Mouse (Mus musculus): ENCODE data around the gene Zfp819. TPM values are rescaled to one million over a fixed set of nuclear protein-coding genes. Genes with fewer than 3 reads are reported as not detected.

Gene Zfp819
- not detected for total RNA-seq (2023)

DNA sequence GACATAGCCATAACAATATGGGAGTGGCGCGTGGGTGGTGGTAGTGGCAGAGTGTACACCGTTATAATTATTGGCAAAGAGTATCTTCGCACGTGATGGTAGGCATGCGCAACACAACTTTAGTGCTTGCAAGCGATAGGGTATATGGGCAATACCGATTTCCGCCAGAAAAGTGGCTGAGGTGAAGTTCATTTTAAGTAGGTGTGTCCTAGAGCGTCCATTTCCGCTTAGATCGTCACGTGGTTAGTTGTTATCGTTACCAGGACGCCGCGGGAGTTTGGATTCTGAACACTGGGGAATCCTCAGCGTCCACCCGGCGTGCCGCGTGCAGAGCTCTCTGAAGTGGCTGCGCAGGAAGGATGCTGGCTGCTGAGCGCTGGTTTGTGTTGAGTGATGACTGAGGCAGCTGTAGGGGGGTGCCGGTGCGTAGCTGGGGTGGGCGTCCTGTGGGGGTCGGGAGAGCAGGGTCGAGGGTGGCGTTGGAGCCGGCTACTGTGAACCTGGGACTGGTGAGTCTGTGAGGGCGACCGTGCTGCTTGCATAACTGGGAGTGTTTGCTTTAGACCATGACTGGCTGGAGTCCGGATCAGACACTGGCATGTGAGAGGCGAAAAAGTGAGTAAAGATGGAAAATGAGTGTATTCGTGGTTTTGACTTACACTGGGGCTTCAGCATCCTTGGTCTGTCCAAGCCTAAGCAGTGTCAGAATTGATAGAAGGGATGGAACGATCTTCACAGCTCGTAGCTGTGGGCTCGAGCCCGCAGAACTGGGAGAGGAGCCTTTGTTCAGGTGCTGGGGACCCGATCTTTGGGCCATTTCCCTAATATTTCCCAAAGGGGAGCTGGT is at the start of gene Zfp819:
Gene Zfp819 (plus strand): TSS at position 274 of the 847 bp plus-strand sequence.

DNA sequence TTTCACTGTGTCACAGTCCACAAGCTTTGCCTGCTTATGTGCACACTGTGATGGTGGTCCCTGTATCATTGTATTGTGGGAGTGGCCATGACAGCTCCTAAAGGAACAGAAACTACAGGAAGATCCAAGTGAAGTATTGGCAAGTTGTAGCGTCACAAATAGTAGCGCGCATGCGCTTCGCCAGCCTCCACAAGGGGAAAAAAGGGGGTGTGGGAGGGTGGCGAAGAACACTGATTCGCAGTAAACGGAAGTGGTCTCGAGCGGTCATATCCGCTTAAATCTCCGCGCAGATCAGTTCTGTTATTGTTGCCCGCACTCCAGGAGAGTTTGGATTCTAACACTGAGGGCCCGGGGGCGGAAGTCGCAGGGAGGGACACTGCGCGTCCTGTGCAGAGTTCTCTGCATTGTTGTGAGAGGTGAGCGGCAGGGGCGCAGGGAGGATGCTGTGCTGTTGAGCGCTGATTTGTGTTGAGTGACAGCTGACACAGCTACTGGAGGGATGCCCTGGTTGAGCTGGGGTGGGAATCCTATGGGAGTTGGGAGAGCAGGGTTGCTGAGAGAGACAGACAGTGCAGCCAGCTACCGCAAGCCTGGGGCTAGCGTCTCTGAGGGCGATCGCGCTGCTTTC is 44.8 kb upstream of the Zfp819 start, which contains the start of gene Zfp658:
Gene Zfp658 (plus strand): TSS at position 251 of the 628 bp plus-strand sequence.

DNA sequence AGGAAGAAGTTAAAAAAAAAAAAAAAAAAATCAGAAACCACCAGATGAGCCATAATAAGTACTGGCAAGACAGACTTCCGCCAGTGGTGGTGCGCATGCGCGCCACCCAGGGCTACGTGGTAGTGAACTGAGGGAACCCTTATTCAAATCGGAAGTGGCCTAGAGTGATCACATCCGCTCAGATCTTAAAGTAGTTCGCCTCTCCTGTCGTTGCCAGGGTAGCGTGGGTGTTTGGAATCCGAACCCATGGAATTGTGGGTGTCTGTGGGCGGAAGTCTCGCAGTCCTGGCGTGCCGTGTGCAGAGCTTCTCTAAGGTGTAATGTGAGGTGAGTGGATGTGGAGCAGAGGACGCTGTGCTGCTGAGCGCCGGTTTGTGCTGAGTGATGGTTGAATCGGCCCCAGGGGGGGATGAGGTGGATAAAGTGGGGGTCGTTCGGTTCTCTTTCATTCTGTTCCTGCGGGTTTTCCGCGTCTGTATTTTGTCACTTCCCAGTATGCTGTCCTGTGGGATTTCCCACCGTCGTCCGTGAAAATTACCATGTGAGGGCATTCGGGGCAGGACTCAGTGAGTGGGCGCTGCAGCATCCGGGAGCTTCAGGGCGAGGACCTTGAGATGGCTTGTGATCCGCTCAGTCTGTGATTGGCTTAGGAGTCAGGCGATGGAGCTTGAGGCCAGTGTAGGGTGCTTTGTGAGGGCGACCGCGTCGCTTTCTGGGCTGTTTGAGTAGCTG is 27.4 kb upstream of the Zfp819 start, which contains the start of gene Zfp719:
Gene Zfp719 (plus strand): TSS at position 171 of the 732 bp plus-strand sequence.

DNA sequence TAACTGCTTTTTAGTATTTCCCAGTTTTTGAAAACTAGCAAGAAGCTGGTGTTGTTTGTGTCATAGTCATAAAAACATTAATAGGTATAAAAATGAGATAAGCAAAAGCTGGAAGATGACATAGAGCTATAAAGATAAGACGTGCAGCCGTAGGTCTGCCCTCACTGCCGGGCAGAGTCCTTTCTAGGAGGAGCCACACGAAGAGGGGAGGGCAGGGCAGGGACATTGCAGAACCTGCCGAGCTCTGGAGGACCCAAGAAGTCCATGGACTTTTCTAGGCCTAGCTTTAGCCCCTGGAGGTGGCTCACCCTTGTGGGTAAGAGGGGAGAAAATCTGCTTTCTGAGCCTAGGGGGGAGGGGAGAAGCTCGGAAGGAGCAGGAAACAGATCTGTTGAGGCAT is 27.5 kb downstream of the Zfp819 start, which contains the start of gene Ceacam18:
Gene Ceacam18 (plus strand): TSS at position 208 of the 400 bp plus-strand sequence.

DNA sequence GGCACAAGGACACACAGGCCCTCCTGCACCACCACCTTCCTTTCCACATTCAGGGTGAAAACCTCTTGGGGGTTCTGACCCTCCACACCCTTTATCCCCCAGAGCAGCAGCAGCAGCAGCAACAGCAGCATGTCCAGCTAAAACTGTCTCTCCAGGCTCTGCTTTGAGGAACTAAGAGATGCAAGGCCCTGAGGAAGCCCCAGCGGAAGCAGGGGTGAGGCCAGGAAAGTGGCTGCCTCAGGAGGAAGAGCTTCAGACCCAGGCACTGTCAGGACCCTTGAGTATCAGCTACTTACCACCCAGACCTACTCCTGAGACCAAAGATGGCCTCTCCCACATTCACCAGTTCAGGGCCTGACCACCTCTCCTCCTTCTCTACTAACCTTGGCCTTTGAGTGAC is 53.0 kb downstream of the Zfp819 start, which contains the start of gene Siglece:
Gene Siglece (minus strand): TSS at position 160 of the 400 bp plus-strand sequence.

Other genes starting within 250 kb of the Zfp819 start
- 100 to 1,000 TPM; 423 to 427 TPM for gene Siglecg, start 199.0 kb upstream of the Zfp819 start, total RNA-seq (2023)
- not detected for gene Lim2, start 179.5 kb upstream of the Zfp819 start, total RNA-seq (2023)
- gene Nkg7, start 170.1 kb upstream of the Zfp819 start, total RNA-seq (2023) = 1 to 10 TPM; 1.5 to 2.1 TPM
- gene Cldnd2, start 166.4 kb upstream of the Zfp819 start, total RNA-seq (2023) = not detected
- 10 to 100 TPM; 40.2 to 43.3 TPM for gene Etfb, start 163.1 kb upstream of the Zfp819 start, total RNA-seq (2023)
- not detected for gene Gm45233, start 163.0 kb upstream of the Zfp819 start, total RNA-seq (2023)
- gene Vsig10l, start 144.0 kb upstream of the Zfp819 start, total RNA-seq (2023) = 1 to 10 TPM; 1.2 to 3.1 TPM
- gene Iglon5, start 117.1 kb upstream of the Zfp819 start, total RNA-seq (2023) = not detected
- gene 4931406B18Rik, start 101.2 kb upstream of the Zfp819 start, total RNA-seq (2023) = not detected
- gene Cd33, start 62.7 kb upstream of the Zfp819 start, total RNA-seq (2023) = 1 to 10 TPM; 1.0 to 2.3 TPM
- gene Zfp658, start 44.9 kb upstream of the Zfp819 start, total RNA-seq (2023) = 1 to 10 TPM; 2.5 to 3.0 TPM
- 1 to 10 TPM; 7.8 to 9.9 TPM for gene Zfp719, start 27.6 kb upstream of the Zfp819 start, total RNA-seq (2023)
- gene Ceacam18, start 27.5 kb downstream of the Zfp819 start, total RNA-seq (2023) = not detected
- 1 to 10 TPM in 1 of 2 experiments, under 1 TPM in 1; 0.30 to 1.7 TPM for gene Siglece, start 53.0 kb downstream of the Zfp819 start, total RNA-seq (2023)
- gene Ctu1, start 64.8 kb downstream of the Zfp819 start, total RNA-seq (2023) = 10 to 100 TPM in 1 of 2 experiments, 1 to 10 TPM in 1; 5.8 to 10.3 TPM
- gene Klk14, start 83.2 kb downstream of the Zfp819 start, total RNA-seq (2023) = not detected
- not detected for gene Klk13, start 105.4 kb downstream of the Zfp819 start, total RNA-seq (2023)
- gene Klk12, start 161.7 kb downstream of the Zfp819 start, total RNA-seq (2023) = not detected
- not detected for gene Klk11, start 167.4 kb downstream of the Zfp819 start, total RNA-seq (2023)
- gene Klk10, start 173.9 kb downstream of the Zfp819 start, total RNA-seq (2023) = not detected
- not detected for gene Klk9, start 184.7 kb downstream of the Zfp819 start, total RNA-seq (2023)
- gene Klk8, start 190.4 kb downstream of the Zfp819 start, total RNA-seq (2023) = 1 to 10 TPM; 2.6 to 5.1 TPM
- gene Klk7, start 204.1 kb downstream of the Zfp819 start, total RNA-seq (2023) = under 1 TPM in 1 of 2 experiments, not detected in 1; 0.38 TPM
- not detected for gene Klk6, start 217.3 kb downstream of the Zfp819 start, total RNA-seq (2023)
- not detected for gene Klk5, start 234.8 kb downstream of the Zfp819 start, total RNA-seq (2023)

Data from B cell, adult 67 days (primary cell).